Mouse (Mus musculus) embryonic facial prominence, embryonic 13.5 days (tissue): ENCODE results near the gene Gdf3. TPM values are rescaled to one million over a fixed set of nuclear protein-coding genes. Genes with fewer than 3 reads are reported as not detected.
"Not testable (repeated sequence)": the region's sequence is repeated elsewhere in the genome, so short reads cannot be mapped to it uniquely, and the experiment has no call there.

ENCODE experiments used
- ATAC-seq: fragments of 200-750 bp; cut with Nextera tagmentation; 2 replicates; pipeline ENCODE4 v1.8.0; 2017; ENCODE audit warnings: low read depth; ENCODE audit not compliant: insufficient number of reproducible peaks, insufficient read depth, low FRiP score, low TSS enrichment
- H3K27ac ChIP-seq: fragments of 300-500 bp; sonication (generic); 2 replicates; pipeline ENCODE4 v1.5.1; 2015; ENCODE audit warnings: moderate library complexity, mild to moderate bottlenecking, inconsistent platforms
- H3K27me3 ChIP-seq: fragments of 300-500 bp; sonication (generic); 2 replicates; pipeline ENCODE4 v1.6.1; 2015; ENCODE audit warnings: mild to moderate bottlenecking, inconsistent platforms
- H3K36me3 ChIP-seq: fragments of 300-500 bp; sonication (generic); 2 replicates; pipeline ENCODE4 v1.6.1; 2015; ENCODE audit warnings: mild to moderate bottlenecking, inconsistent platforms
- H3K4me1 ChIP-seq: fragments of 300-500 bp; sonication (generic); 2 replicates; pipeline ENCODE4 v1.6.1; 2015; ENCODE audit warnings: inconsistent platforms
- H3K4me2 ChIP-seq: fragments of 300-500 bp; sonication (generic); 2 replicates; pipeline ENCODE4 v1.6.1; 2015; ENCODE audit warnings: moderate library complexity, mild to moderate bottlenecking, inconsistent platforms
- H3K4me3 ChIP-seq: fragments of 300-500 bp; sonication (generic); 2 replicates; pipeline ENCODE4 v1.5.1; 2015; ENCODE audit warnings: mild to moderate bottlenecking, inconsistent platforms
- H3K9ac ChIP-seq: fragments of 300-500 bp; sonication (generic); 2 replicates; pipeline ENCODE4 v1.6.1; 2015; ENCODE audit warnings: mild to moderate bottlenecking, inconsistent platforms
- H3K9me3 ChIP-seq: fragments of 300-500 bp; sonication (generic); 2 replicates; pipeline ENCODE4 v1.6.1; 2016; ENCODE audit warnings: inconsistent platforms
- WGBS: fragments of 180-500 bp; shearing (Covaris S2); methylation state at CpG from one replicate; pipeline ENCODE4 v1.1.7; 2015; ENCODE audit warnings: mixed read lengths; 5-methylcytosine and 5-hydroxymethylcytosine counted together
- polyA plus RNA-seq: library from polyadenylated mRNA; unstranded; fragments of >200 nt; fragmentation: Nextera tagmentation; extraction: Ambion mirVana; gene quantifications from 2 replicates; pipeline ENCODE4 v1.2.1, GENCODE M21; 2015

Gdf3 gene
- polyA plus RNA-seq, 1 experiment from 2014 or later = not detected

- 83% methylated on average over 13 of the region's 13 CpGs for WGBS
- ATAC-seq = no peak
- Histone ChIP-seq H3K27ac (no peak overlapping the region), H3K36me3 (no peaks in the 10 kb centered on the region), H3K9ac (no peak overlapping the region), H3K4me1 (no peaks in the 10 kb centered on the region), H3K4me3 (no peak overlapping the region), H3K9me3 (0 out of 2 replicates have a peak, but pooled peaks cover 2% of the 10 kb centered on the region), H3K4me2 (no peak overlapping the region), H3K27me3 (no peaks in the 10 kb centered on the region)
These were observed 18.7 kb downstream of the Gdf3 start for GRCm38 (mm10) chr6:122591027-122591758.

DNA sequence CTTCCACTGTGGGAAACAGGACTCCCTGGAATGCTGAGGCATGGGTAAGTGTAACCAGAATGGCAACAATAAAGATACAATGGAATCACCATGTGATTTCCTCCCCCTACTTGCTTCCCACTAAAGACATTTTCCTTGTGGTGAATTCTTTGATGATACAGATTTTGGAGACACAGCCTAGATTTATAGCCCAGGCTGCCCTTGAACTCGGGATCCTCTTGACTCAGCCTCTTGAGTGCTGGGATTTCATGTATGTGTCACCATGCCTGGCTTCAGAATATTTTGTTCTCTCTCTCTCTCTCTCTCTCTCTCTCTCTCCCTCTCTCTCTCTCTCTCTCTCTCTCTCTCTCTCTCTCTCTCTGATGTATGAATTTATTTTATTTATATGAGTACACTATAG lies 30.8 kb downstream of the Gdf3 start:
- H3K4me3 ChIP-seq = no peak overlapping the region
- 89% methylated on average over 1 of the region's 1 CpGs for WGBS
- no peaks in the 10 kb centered on the region for H3K4me1 ChIP-seq
- H3K4me2 ChIP-seq = no peak overlapping the region
- H3K27ac ChIP-seq = no peak overlapping the region
- H3K9me3 ChIP-seq = no peaks in the 10 kb centered on the region
- no peak overlapping the region for H3K9ac ChIP-seq
- H3K36me3 ChIP-seq = no peaks in the 10 kb centered on the region
- no peaks in the 10 kb centered on the region for H3K27me3 ChIP-seq
- no peak for ATAC-seq

GRCm38 (mm10) chr6:122577030-122577429 lies 32.9 kb downstream of the Gdf3 start:
- Histone ChIP-seq H3K4me2 (no peak overlapping the region), H3K9ac (no peak overlapping the region), H3K36me3 (no peaks in the 10 kb centered on the region), H3K4me1 (no peaks in the 10 kb centered on the region), H3K4me3 (no peak overlapping the region), H3K27me3 (no peaks in the 10 kb centered on the region), H3K9me3 (no peaks in the 10 kb centered on the region), H3K27ac (no peak overlapping the region)
- WGBS = 87% methylated on average over 3 of the region's 3 CpGs
- no peak for ATAC-seq

- not testable (repeated sequence) for H3K9ac ChIP-seq, H3K27me3 ChIP-seq, ATAC-seq, H3K4me2 ChIP-seq, H3K36me3 ChIP-seq, H3K4me1 ChIP-seq, H3K27ac ChIP-seq, H3K4me3 ChIP-seq, H3K9me3 ChIP-seq
- WGBS = 89% methylated on average over 1 of the region's 1 CpGs
These were observed 34.9 kb downstream of the Gdf3 start for GRCm38 (mm10) chr6:122575037-122575436.

GRCm38 (mm10) chr6:122571617-122571959 lies 38.3 kb downstream of the Gdf3 start:
- Histone ChIP-seq H3K9me3 (no peaks in the 10 kb centered on the region), H3K4me1 (no peaks in the 10 kb centered on the region), H3K9ac (no peak overlapping the region), H3K36me3 (no peaks in the 10 kb centered on the region), H3K27ac (no peak overlapping the region), H3K27me3 (no peaks in the 10 kb centered on the region), H3K4me2 (no peak overlapping the region), H3K4me3 (no peak overlapping the region)
- ATAC-seq = no peak
- WGBS = 83% methylated on average over 3 of the region's 3 CpGs

DNA sequence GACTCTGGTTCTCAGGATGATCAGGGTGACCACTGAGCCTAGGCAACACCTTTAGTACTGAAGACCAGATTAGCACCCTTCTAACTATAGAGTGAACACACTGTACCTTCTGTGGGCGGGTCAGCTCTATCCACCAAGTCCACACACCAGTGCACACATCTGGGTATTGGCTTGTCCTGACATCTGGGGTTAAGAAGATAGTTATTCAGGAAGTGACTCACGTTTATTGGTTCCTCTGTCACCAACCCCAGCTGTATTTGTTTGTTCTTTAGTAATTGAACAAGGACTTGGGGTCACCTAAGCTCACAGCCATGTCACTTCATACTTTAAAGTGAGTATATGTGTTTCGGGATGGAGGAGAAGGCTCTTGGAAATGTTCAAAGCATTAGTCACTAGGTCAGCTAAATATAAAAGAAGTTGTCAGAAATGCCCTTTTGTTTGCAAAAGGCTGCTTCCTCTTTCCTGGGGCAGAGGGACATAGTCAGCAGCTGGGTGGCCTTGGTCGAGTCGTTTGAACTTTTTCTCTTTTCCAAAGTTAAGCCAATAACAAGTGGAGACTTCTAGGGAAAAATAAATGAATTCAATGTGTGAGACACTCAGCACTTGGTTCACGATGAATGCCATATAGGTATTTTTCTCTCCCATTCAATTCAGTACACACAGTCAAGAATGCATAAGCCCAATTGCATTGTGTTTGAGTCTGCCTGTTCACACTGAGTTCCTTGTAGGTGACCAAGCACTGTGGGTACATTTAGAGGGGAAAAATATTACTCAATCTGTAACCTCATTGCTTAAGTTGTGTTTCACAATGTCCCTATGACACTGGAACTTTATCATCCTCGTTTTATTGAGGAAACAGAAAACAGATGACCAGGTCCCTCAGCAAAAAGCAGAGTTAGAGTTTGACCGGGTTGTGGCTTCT lies 38.9 kb downstream of the Gdf3 start:
- H3K27ac ChIP-seq = no peak overlapping the region
- no peaks in the 10 kb centered on the region for H3K9me3 ChIP-seq
- no peaks in the 10 kb centered on the region for H3K27me3 ChIP-seq
- no peaks in the 10 kb centered on the region for H3K36me3 ChIP-seq
- ATAC-seq = no peak
- H3K4me3 ChIP-seq = no peak overlapping the region
- H3K4me2 ChIP-seq = no peak overlapping the region
- no peak overlapping the region for H3K9ac ChIP-seq
- no peaks in the 10 kb centered on the region for H3K4me1 ChIP-seq
- 50% methylated on average over 8 of the region's 8 CpGs for WGBS

- WGBS = 64% methylated on average over 1 of the region's 1 CpGs
- ATAC-seq = no peak
- no peak overlapping the region for H3K27ac ChIP-seq
These were observed 40.1 kb downstream of the Gdf3 start for GRCm38 (mm10) chr6:122569762-122570161.

GRCm38 (mm10) chr6:122569113-122569512 lies 40.8 kb downstream of the Gdf3 start:
- Histone ChIP-seq H3K27ac (no peak overlapping the region), H3K9me3 (no peaks in the 10 kb centered on the region), H3K27me3 (no peaks in the 10 kb centered on the region), H3K4me3 (no peak overlapping the region), H3K36me3 (no peaks in the 10 kb centered on the region), H3K4me2 (no peak overlapping the region), H3K9ac (no peak overlapping the region), H3K4me1 (no peaks in the 10 kb centered on the region)
- WGBS = 55% methylated on average over 5 of the region's 5 CpGs
- ATAC-seq = no peak

More at GRCm38 (mm10) chr6:122569762-122570161, 40.1 kb downstream of the Gdf3 start:
- no peaks in the 10 kb centered on the region for H3K4me1 ChIP-seq
- no peaks in the 10 kb centered on the region for H3K27me3 ChIP-seq
- no peak overlapping the region for H3K4me3 ChIP-seq
- H3K36me3 ChIP-seq = no peaks in the 10 kb centered on the region
- H3K9me3 ChIP-seq = no peaks in the 10 kb centered on the region
- H3K9ac ChIP-seq = no peak overlapping the region
- H3K4me2 ChIP-seq = no peak overlapping the region

DNA sequence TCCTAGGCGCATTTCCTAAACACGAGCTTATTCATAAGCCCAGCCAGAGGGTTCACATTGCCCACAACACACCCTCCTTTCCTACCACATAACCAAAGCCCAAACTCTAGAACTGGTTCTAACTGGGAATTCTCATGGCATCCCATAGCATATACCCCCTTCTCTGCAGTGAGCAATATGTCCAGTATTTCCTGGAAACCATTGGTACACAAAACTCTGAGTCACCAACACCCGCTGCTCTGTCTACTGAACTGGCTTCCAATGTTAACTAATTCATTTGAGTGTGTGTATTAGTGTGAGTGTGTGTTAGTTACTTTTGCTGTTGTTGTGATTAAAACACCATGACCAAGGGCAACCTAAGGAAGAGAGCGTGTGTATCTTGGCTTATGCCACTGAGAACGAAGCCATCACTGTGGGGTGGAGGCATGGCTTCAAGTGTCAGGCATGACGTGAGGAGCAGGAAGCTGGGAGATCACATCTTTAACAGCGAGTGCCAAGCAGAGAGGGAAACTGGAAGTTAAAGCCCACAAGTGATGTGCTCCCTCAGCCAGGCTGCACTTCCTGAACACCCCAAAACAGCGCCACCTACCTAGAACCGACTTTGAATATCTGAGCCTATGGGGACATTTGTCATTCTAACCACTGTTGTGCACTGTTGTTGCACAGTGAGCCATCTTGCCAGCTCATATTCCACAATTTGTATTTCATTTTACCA lies 44.7 kb downstream of the Gdf3 start:
- no peaks in the 10 kb centered on the region for H3K4me1 ChIP-seq
- no peak overlapping the region for H3K4me2 ChIP-seq
- H3K9me3 ChIP-seq = no peaks in the 10 kb centered on the region
- H3K27ac ChIP-seq = no peak overlapping the region
- H3K9ac ChIP-seq = no peak overlapping the region
- H3K27me3 ChIP-seq = peaks cover 14% of the 10 kb centered on the region
- no peak overlapping the region for H3K4me3 ChIP-seq
- 87% methylated on average over 9 of the region's 9 CpGs for WGBS
- no peaks in the 10 kb centered on the region for H3K36me3 ChIP-seq
- ATAC-seq = no peak

GRCm38 (mm10) chr6:122562463-122562862 lies 47.4 kb downstream of the Gdf3 start:
- ATAC-seq = no peak
- H3K4me1 ChIP-seq = no peaks in the 10 kb centered on the region
- no peak overlapping the region for H3K4me3 ChIP-seq
- H3K36me3 ChIP-seq = no peaks in the 10 kb centered on the region
- WGBS = 2% methylated on average over 6 of the region's 6 CpGs
- H3K27me3 ChIP-seq = peaks cover 14% of the 10 kb centered on the region
- no peak overlapping the region for H3K9ac ChIP-seq
- H3K4me2 ChIP-seq = peak overlapping the region; percentile 18; the same call in 1 of the 2 replicates
- H3K9me3 ChIP-seq = no peaks in the 10 kb centered on the region
- no peak overlapping the region for H3K27ac ChIP-seq

DNA sequence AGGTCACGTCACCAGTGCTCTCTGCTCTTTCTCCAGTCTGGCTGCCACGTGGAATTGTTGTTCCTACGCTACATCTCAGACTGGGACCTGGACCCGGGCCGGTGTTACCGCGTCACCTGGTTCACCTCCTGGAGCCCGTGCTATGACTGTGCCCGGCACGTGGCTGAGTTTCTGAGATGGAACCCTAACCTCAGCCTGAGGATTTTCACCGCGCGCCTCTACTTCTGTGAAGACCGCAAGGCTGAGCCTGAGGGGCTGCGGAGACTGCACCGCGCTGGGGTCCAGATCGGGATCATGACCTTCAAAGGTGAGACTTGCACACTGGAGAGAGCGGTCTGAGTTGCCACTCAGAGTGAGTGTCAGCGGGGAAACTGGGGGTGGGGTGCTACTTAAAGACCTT lies 48.9 kb downstream of the Gdf3 start:
- H3K4me3 ChIP-seq = no peak overlapping the region
- 82% methylated on average over 20 of the region's 20 CpGs for WGBS
- H3K27me3 ChIP-seq = peaks cover 17% of the 10 kb centered on the region
- peak overlapping the region; percentile 50; the same call in 1 of the 2 replicates for H3K4me2 ChIP-seq
- peak; percentile 46; the same call in 1 of the 2 replicates for ATAC-seq
- H3K4me1 ChIP-seq = no peaks in the 10 kb centered on the region
- H3K36me3 ChIP-seq = no peaks in the 10 kb centered on the region
- H3K9ac ChIP-seq = no peak overlapping the region
- H3K9me3 ChIP-seq = no peaks in the 10 kb centered on the region
- H3K27ac ChIP-seq = no peak overlapping the region
